Mouse (Mus musculus): ENCODE data around the gene Wdr81.
"Not testable (repeated sequence)": the region's sequence is repeated elsewhere in the genome, so short reads cannot be mapped to it uniquely, and the experiment has no call there.

The Wdr81 gene

DNA sequence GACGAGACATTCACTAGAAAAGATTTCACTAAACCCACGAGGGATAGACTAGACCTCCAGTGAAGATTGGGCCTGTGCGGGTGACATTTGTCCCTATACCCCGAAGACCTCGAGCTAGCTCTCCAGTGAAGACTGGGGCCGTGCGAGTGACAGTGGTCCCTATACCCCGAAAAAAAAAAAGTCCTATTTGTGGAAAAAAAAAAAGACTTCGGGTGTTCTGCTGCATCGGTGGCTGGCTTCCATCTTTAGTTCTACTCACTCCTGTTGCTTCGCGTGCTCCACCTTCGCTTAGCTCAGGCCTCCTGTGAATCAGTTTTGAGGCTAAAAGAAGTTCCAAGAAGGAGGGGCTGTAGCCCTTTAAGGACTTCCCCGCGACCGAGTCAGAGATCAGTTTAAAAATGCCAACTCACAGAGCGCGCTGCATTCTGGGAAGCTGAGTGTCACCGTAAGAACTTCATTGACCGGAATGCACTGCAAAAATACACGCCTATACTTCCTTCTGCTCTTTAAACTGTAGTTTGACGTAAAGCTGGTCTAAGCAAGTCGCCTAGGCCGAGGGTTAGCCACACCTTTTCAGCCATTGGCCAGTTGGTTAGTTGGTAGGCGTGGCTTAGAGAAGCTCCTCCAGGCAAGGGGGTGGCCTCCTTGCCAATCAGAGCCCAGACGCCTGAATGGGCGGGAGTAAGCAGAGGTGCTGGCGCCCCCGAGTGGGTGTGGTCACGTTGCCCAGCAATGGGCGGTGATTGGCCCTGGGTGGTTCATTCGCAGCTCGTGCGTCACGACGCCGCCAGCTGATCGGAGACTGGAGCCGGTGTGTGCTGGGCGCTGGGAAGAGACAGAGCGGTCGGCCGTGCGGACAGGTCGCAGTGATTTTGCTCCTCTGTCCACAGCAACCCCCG lies 6.6 kb upstream of the Wdr81 start, which contains the start of gene Tlcd2:
Gene Tlcd2 (plus strand): TSS at position 872 of the 899 bp plus-strand sequence.
- in situ Hi-C loops (cut with MseI, MboI): no loop called here

DNA sequence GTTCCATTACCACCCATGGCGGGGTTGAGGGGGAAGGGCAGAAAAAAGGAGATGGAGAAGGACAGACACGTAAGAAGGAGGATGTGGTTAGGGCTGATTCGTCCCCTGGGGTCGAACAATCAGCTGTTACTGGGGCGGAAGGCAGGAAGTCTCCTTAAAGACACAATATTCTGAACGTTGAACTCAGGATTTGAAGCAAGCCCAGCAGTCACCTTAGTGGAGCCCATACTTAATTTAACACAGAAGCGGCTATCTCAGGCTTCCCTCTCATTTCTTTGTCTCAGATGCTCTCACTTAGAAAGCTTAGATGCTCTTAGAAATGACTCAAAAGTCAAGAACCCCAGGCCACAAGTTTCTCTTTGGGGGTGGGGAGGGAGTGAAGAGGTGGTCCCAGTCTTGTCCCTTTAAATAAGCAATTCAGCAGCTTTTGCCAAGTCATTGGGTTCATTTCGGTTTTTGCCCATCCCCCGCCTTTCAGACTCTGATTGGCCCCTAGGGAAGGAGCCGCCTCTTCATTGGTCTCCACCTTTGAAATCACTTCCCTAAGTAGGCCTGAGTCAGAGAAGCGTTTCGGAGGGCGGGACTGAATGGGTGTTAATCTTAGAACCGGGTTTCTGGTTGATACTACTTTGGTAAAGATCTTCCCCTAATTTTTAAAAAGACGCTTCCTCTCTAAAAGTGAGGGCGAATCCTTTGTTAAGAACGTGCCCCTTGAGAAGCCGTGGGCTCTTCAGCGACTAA lies 5.8 kb upstream of the Wdr81 start:
- in situ Hi-C loops (cut with MseI, MboI): no loop called here

GRCm38 (mm10) chr11:75459751-75460102 lies 5.2 kb upstream of the Wdr81 start:
- in situ Hi-C loops (cut with MseI, MboI): no loop called here

DNA sequence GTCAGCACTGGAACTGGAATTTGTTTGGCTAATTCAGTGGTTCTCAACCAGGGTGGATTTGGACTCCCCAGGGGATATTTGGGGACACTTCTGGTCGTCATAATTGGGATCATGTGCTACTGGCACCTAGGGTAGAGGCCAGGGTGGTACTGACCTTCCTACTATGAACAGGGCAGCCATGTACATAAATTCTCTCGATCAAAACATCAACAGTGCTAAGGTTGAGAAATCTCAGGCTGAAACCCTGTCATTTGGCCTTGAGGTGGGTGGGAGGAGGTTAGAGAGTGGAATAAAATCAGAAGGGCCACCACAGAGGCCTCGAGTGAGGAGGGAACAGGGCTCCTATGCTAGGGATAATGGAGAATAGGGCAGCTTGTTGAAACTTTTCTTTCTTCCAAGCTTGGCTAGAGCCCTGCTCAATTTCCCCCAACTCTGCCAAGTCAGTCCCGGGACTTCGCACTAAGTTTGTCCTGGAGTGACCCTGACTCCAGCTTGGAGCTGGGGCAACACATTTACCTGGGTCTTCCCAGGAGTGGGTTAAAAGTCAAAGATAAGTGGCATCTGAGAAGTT lies 4.7 kb upstream of the Wdr81 start:
- in situ Hi-C loops (cut with MseI, MboI): no loop called here

DNA sequence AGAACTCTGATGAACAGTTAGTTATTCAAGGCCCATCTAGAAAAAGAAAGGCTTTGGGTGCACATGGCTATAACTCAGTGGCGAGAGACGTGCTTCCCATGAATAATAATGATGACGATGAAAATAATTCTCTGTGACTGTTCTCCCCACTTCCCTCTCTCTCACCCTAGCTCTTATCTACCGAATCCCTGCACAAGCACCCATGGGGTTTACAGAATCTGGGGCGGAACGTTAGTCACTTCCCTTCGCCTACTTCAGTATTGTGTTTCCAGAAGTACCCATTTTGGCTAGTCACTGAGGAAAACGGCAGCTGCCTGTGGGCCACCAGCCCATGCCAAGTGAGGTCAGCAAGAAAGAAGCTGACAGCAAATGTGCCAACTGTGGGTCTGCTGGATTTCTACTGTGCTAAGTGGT lies 4.1 kb upstream of the Wdr81 start:
- in situ Hi-C loops (cut with MseI, MboI): no loop called here

DNA sequence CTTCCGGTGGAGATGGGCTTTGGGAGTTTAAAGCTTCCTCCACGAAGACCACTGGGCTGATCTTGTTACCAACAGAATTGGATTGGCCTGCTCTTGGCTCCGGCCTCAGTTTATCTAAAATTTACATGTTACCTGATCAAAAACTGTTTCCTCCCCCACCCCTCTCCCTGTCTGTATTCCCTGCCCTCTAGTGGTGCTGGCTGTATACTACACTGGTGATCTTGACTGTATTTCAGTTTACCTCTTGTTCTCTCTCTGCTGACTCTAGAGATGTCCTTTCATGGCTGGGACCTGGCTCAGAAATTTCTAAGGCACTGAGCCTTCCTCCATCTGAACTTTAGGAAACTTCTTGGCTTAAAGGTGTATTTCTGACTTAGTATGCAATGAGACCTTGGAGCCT lies 3.7 kb upstream of the Wdr81 start:
- in situ Hi-C loops (cut with MseI, MboI): no loop called here

GRCm38 (mm10) chr11:75456440-75456871 lies 1.9 kb upstream of the Wdr81 start:
- in situ Hi-C loops (cut with MseI, MboI): no loop called here

DNA sequence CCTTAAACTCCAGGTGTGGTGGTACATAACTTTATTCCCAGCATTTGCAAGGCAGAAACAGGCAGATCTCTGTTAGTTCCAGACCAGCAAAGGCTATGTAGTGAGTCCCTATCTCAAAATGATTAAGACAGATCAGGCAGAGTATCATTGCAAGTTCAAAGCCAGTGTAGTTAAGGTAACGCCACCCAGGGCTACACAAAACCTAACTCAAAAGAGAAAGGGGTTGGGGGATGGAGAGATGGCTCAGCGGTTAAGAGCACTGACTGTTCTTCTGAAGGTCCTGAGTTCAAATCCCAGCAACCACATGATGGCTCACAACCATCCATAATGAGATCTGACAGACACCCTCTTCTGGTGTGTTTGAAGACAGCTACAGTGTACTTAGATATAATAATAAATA lies 1.5 kb upstream of the Wdr81 start:
- in situ Hi-C loops (cut with MseI, MboI): not testable (repeated sequence)

DNA sequence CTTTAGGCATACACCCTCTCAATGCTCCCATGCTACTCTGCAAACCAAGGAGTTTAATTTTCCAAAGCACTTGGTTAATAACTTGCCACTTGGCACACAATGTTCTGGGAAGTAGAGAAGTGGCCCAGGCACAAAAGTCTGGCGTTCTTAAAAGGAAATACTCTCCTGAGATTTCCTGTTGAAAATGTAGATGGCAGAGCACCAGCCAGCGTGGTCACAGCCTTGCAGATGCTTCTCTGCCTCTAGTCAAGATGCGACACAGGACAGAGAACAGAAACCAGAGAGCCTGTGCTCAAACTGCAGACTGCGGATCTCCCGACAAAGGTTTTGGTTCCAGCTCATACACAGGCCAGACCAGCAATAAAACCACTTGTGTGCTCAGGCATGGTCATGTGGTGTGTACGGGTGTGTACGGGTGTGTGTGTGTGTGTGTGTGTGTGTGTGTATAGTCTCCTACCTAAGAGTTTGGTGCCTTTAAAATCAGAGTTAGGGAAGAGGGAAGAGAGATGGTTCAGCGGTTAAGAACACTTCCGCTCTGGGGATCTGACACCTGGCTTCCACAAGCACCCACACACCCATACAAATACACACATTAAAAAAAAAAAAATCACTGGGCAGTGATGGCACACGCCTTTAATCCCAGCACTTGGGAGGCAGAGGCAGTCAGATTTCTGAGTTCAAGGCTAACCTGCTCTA lies 672 bp upstream of the Wdr81 start:
- in situ Hi-C loops (cut with MseI, MboI): no loop called here

GRCm38 (mm10) chr11:75452812-75453557 lies 1.5 kb downstream of the Wdr81 start:
- in situ Hi-C loops (cut with MseI, MboI): no loop called here

- in situ Hi-C loops (cut with MseI, MboI): no loop called here
These were observed 2.4 kb downstream of the Wdr81 start for GRCm38 (mm10) chr11:75452081-75452480.

GRCm38 (mm10) chr11:75450936-75451335 lies 3.6 kb downstream of the Wdr81 start:
- in situ Hi-C loops (cut with MseI, MboI): no loop called here

- in situ Hi-C loops (cut with MseI, MboI): no loop called here
These were observed 4.1 kb downstream of the Wdr81 start for GRCm38 (mm10) chr11:75450304-75450908.

DNA sequence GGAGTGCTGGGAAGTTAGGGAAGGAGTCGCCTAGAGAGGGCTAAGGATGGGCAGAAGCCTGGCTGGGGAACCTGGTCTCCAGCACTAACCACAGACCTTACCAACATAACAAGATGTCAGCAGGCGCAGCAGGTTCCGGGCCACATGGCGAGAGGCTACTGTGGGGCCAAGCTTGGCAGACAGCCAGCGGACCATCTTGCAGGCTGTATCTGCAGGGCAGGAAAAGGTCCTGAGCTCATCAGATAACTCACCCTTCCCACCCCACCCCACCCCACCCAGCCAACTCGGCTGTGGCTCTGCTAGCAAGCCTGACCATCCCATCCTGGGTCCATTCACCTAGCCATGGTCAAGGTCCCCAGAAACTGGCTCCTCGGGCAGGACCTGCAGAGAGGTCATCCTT lies 4.8 kb downstream of the Wdr81 start:
- in situ Hi-C loops (cut with MseI, MboI): no loop called here

GRCm38 (mm10) chr11:75448575-75448974 lies 5.9 kb downstream of the Wdr81 start:
- in situ Hi-C loops (cut with MseI, MboI): no loop called here

GRCm38 (mm10) chr11:75443711-75444110 lies 10.8 kb downstream of the Wdr81 start:
- in situ Hi-C loops (cut with MseI, MboI): no loop called here

GRCm38 (mm10) chr11:75441601-75442000 lies 12.9 kb downstream of the Wdr81 start:
- in situ Hi-C loops (cut with MseI, MboI): no loop called here

DNA sequence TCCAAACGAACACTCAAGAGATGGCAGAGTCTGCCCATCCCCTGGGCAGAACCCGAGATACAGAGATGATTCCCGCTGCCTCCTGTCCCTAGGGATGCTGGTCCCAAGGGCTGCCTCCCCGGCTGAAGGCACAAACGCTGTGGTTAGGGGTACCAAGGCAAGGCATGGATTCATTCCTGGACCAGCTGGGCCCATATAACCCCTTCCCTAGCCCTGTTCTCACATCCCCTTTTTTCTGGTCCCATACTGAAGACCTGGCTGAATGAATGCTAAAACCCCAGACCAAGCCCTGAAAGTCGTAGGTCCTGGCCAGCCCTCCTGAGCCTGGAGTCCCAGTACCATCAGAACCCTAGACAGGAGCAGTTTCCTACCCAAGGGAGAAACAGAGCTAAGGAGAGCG lies 13.5 kb downstream of the Wdr81 start:
- in situ Hi-C loops (cut with MseI, MboI): no loop called here

GRCm38 (mm10) chr11:75439951-75440350 lies 14.6 kb downstream of the Wdr81 start:
- in situ Hi-C loops (cut with MseI, MboI): no loop called here

GRCm38 (mm10) chr11:75439363-75439762 lies 15.2 kb downstream of the Wdr81 start, which contains the start of gene Serpinf2:
Gene Serpinf2, minus strand, starts transcription at chr11:75439591.
- in situ Hi-C loops (cut with MseI, MboI): no loop called here

- in situ Hi-C loops (cut with MseI, MboI): no loop called here
These were observed 15.7 kb downstream of the Wdr81 start for GRCm38 (mm10) chr11:75438804-75439203.

Measured in mouse trophoblast stem cell (cell line).